Comparison of ENCODE assay signal across 10 mouse cellular contexts in genomic region chr7:58677111-58677805, GRCm38 (mm10). TPM values are rescaled to one million over a fixed set of nuclear protein-coding genes. Genes with fewer than 3 reads are reported as not detected.
DNase-seq lines count a peak whose midpoint lies in the region; ATAC-seq and TF ChIP-seq lines count a peak whose summit lies in the region.
"Had no signal": no experiment of that assay in that cellular context is flagged by ENCODE, and none has a peak within 500 bp of the region (broad histone marks: within the 10 kb centered on the region; RNA-seq: fewer than 3 reads in every experiment).

No protein-coding gene starts in this region.

- H3K4me3 ChIP-seq in C2C12 (ENCODE audit: insufficient read depth, poor library complexity, severe bottlenecking) = no peak overlapping the region
- H3K4me3 ChIP-seq in myocyte = no peak overlapping the region
- H3K4me3 ChIP-seq in hindbrain, embryonic 12.5 days = no peak overlapping the region
- no peak overlapping the region for H3K4me3 ChIP-seq in kidney, embryonic 14.5 days (ENCODE audit: low read length)
- no peak overlapping the region for H3K4me3 ChIP-seq in forebrain, embryonic 16.5 days (replicated peaks; ENCODE audit: low read length)
- H3K4me3 ChIP-seq: heart, embryonic 13.5 days; midbrain, embryonic 12.5 days had no signal

- ATAC-seq in hindbrain, embryonic 12.5 days (ENCODE audit: low FRiP score) = no peak
- ATAC-seq in kidney, embryonic 14.5 days (ENCODE audit: low FRiP score, low TSS enrichment) = no peak
- ATAC-seq in forebrain, embryonic 16.5 days = no peak

- H3K27ac ChIP-seq in hindbrain, embryonic 12.5 days = no peak overlapping the region
- H3K27ac ChIP-seq in kidney, embryonic 14.5 days (ENCODE audit: low read depth, low read length) = no peak overlapping the region
- no peak overlapping the region for H3K27ac ChIP-seq in forebrain, embryonic 16.5 days (ENCODE audit: low read length)
- H3K27ac ChIP-seq: heart, embryonic 13.5 days; midbrain, embryonic 12.5 days had no signal

- no peaks in the 10 kb centered on the region for H3K36me3 ChIP-seq in C2C12 (ENCODE audit: control insufficient read depth, insufficient read depth)
- H3K36me3 ChIP-seq in myocyte (ENCODE audit: control insufficient read depth, insufficient read depth) = no peaks in the 10 kb centered on the region
- H3K36me3 ChIP-seq in hindbrain, embryonic 12.5 days = no peaks in the 10 kb centered on the region
- H3K36me3 ChIP-seq in kidney, embryonic 14.5 days (ENCODE audit: control insufficient read depth, insufficient read depth, low read length) = no peaks in the 10 kb centered on the region
- H3K36me3 ChIP-seq in forebrain, embryonic 16.5 days (ENCODE audit: control insufficient read depth, insufficient read depth) = no peaks in the 10 kb centered on the region
- H3K36me3 ChIP-seq: heart, embryonic 13.5 days; midbrain, embryonic 12.5 days had no signal

- WGBS in hindbrain, embryonic 12.5 days = 71% methylated on average over 5 of the region's 5 CpGs
- 59% methylated on average over 5 of the region's 5 CpGs for WGBS in kidney, embryonic 14.5 days
- WGBS in forebrain, embryonic 16.5 days = 72% methylated on average over 5 of the region's 5 CpGs

- H3K79me2 ChIP-seq in C2C12 (ENCODE audit: control insufficient read depth, insufficient read depth) (peaks cover 27% of the 10 kb centered on the region), myocyte (ENCODE audit: control insufficient read depth, insufficient read depth) (no peaks in the 10 kb centered on the region)

- H3K4me2 ChIP-seq in myocyte (ENCODE audit: low read depth) = peak overlapping the region; percentile 31
- no peak overlapping the region for H3K4me2 ChIP-seq in hindbrain, embryonic 12.5 days (replicated peaks)
- H3K4me2 ChIP-seq in kidney, embryonic 14.5 days (replicated peaks; ENCODE audit: low read depth, low read length) = no peak overlapping the region
- no peak overlapping the region for H3K4me2 ChIP-seq in forebrain, embryonic 16.5 days (ENCODE audit: low read length)
- H3K4me2 ChIP-seq: heart, embryonic 13.5 days; midbrain, embryonic 12.5 days had no signal

- DNase-seq in adrenal gland, adult 2 months = peak; percentile 69
- DNase-seq in heart, postnatal 4 days = peak; percentile 35
- DNase-seq in left cerebral cortex, adult 18-20 months (ENCODE audit: low spot score in 2 of 2) = no peak

- TF ChIP-seq POLR2A in myocyte (IDR thresholded peaks at IDR 0.05; ENCODE audit: insufficient read length, low read depth) = no peak

- 0 out of 2 replicates have a peak, but pooled peaks cover 3% of the 10 kb centered on the region for H3K4me1 ChIP-seq in hindbrain, embryonic 12.5 days
- no peaks in the 10 kb centered on the region for H3K4me1 ChIP-seq in kidney, embryonic 14.5 days (ENCODE audit: control insufficient read depth, insufficient read depth, low read length)
- no peaks in the 10 kb centered on the region for H3K4me1 ChIP-seq in forebrain, embryonic 16.5 days (replicated peaks; ENCODE audit: control insufficient read depth, insufficient read depth, low read length)
- H3K4me1 ChIP-seq: midbrain, embryonic 12.5 days had no signal

- no peaks in the 10 kb centered on the region for H3K9me3 ChIP-seq in hindbrain, embryonic 12.5 days (replicated peaks)
- no peaks in the 10 kb centered on the region for H3K9me3 ChIP-seq in kidney, embryonic 14.5 days (ENCODE audit: control insufficient read depth, low read length)
- no peaks in the 10 kb centered on the region for H3K9me3 ChIP-seq in forebrain, embryonic 16.5 days (ENCODE audit: control insufficient read depth, low read length)
- H3K9me3 ChIP-seq: heart, embryonic 13.5 days; midbrain, embryonic 12.5 days had no signal

- no peak overlapping the region for H3K9ac ChIP-seq in hindbrain, embryonic 12.5 days
- H3K9ac ChIP-seq in kidney, embryonic 14.5 days (ENCODE audit: low read depth, low read length) = no peak overlapping the region
- H3K9ac ChIP-seq in forebrain, embryonic 16.5 days (replicated peaks; ENCODE audit: low read depth, low read length) = no peak overlapping the region
- H3K9ac ChIP-seq: heart, embryonic 13.5 days; midbrain, embryonic 12.5 days had no signal

- H3ac ChIP-seq in C2C12 (ENCODE audit: control insufficient read depth, insufficient read length, low read depth) = no peak overlapping the region
- no peak overlapping the region for H3ac ChIP-seq in myocyte (ENCODE audit: control insufficient read depth, insufficient read length)

- TF ChIP-seq CTCF in C2C12 (IDR thresholded peaks at IDR 0.05; ENCODE audit: control insufficient read depth, insufficient read depth, insufficient read length) = no peak

- no peaks in the 10 kb centered on the region for H3K79me3 ChIP-seq in C2C12 (ENCODE audit: low read depth)

- H3K27me3 ChIP-seq in C2C12 (ENCODE audit: control insufficient read depth, insufficient read depth, insufficient read length) = no peaks in the 10 kb centered on the region
- no peaks in the 10 kb centered on the region for H3K27me3 ChIP-seq in myocyte (ENCODE audit: control insufficient read depth, insufficient read depth, insufficient read length)
- no peaks in the 10 kb centered on the region for H3K27me3 ChIP-seq in hindbrain, embryonic 12.5 days
- no peaks in the 10 kb centered on the region for H3K27me3 ChIP-seq in kidney, embryonic 14.5 days (ENCODE audit: control insufficient read depth, insufficient read depth, low read length)
- no peaks in the 10 kb centered on the region for H3K27me3 ChIP-seq in forebrain, embryonic 16.5 days (replicated peaks; ENCODE audit: control insufficient read depth, insufficient read depth, low read length)
- H3K27me3 ChIP-seq: heart, embryonic 13.5 days; midbrain, embryonic 12.5 days had no signal

TF ChIP-seq in C2C12, 6 proteins besides CTCF, POLR2A, EP300 and RAD21:
- TF ChIP-seq MYOG (IDR thresholded peaks at IDR 0.05; ENCODE audit: control insufficient read depth, extremely low read depth, insufficient read length) (no peak), MAX (IDR thresholded peaks at IDR 0.05) (no peak), CEBPB (IDR thresholded peaks at IDR 0.05; ENCODE audit: low read depth) (peak; percentile 34)

TF ChIP-seq in myocyte, 11 proteins besides CTCF, POLR2A, EP300 and RAD21:
- TF ChIP-seq SRF (IDR thresholded peaks at IDR 0.05; ENCODE audit: control insufficient read depth, insufficient read length, low read depth) (no peak), CEBPB (IDR thresholded peaks at IDR 0.05; ENCODE audit: insufficient read depth, poor library complexity, severe bottlenecking) (0 out of 2 replicates have a peak, but pooled peaks have one; percentile 37)
TF ChIP-seq in myocyte: peak in this region for 1.

RNA-seq across cellular contexts. Expression of gene Atp10a, which starts 21.3 kb away (rescaled TPM):
- polyA plus RNA-seq in C2C12 (2012; fragmentation: generic; extraction: Trizol) (5.5 TPM), myocyte (2012; fragmentation: generic; extraction: Trizol) (3.0 TPM)
- 10 to 100 TPM; 65.4 to 83.7 TPM for total RNA-seq in adrenal gland, adult 2 months (2021)
- 29.5 and 35.2 TPM in 2 replicates for polyA plus RNA-seq in adrenal gland, adult 2 months (2012; rRNA removed)
- 1 to 10 TPM; 2.4 to 2.9 TPM for total RNA-seq in heart, postnatal 4 days (2021)
- 2.3 and 3.3 TPM in 2 replicates for polyA plus RNA-seq in hindbrain, embryonic 12.5 days (2016; fragmentation: Nextera tagmentation; extraction: Ambion mirVana)
- total RNA-seq in left cerebral cortex, adult 18-20 months (2021) = 1 to 10 TPM; 6.6 to 8.8 TPM
- polyA plus RNA-seq in kidney, embryonic 14.5 days (2014; fragmentation: Nextera tagmentation; extraction: Ambion mirVana) = 2.2 and 4.6 TPM in 2 replicates
- polyA plus RNA-seq in forebrain, embryonic 16.5 days (2015; fragmentation: Nextera tagmentation; extraction: Ambion mirVana) = 1.3 and 1.4 TPM in 2 replicates

Comparison
In these comparisons a context has a peak if more than half of its experiments do, and no peak if none do; other contexts are left out.
1. DNase-seq: peak in adrenal gland, adult 2 months (single experiment) and heart, postnatal 4 days (single experiment); none in left cerebral cortex, adult 18-20 months (0 of 2).